Mouse (Mus musculus) midbrain, postnatal 0 days (tissue): Measurements from ENCODE around the gene Padi6. TPM values are rescaled to one million over a fixed set of nuclear protein-coding genes. Genes with fewer than 3 reads are reported as not detected.

ENCODE experiments used
- ATAC-seq: fragments of 200-750 bp; cut with Nextera tagmentation; 2 replicates; pipeline ENCODE4 v1.8.0; 2017; ENCODE audit warnings: moderate number of reproducible peaks, mild to moderate bottlenecking, moderate TSS enrichment, moderate library complexity; ENCODE audit not compliant: low FRiP score
- DNase-seq: peaks from one replicate; pipeline ENCODE4 v3.0.0-alpha.2; 2015; ENCODE audit warnings: low spot score
- H3K27ac ChIP-seq: fragments of 300-500 bp; sonication (generic); 2 replicates; pipeline ENCODE4 v1.5.1; 2014; ENCODE audit warnings: low read depth, mild to moderate bottlenecking, low read length, mixed read lengths
- H3K27me3 ChIP-seq: fragments of 300-500 bp; sonication (generic); 2 replicates; pipeline ENCODE4 v1.6.1; 2014; ENCODE audit warnings: low read length, control low read depth, mixed read lengths; ENCODE audit not compliant: insufficient read depth
- H3K36me3 ChIP-seq: fragments of 300-500 bp; sonication (generic); 2 replicates; pipeline ENCODE4 v1.6.1; 2014; ENCODE audit warnings: low read length, control low read depth, mixed read lengths; ENCODE audit not compliant: insufficient read depth
- H3K4me1 ChIP-seq: fragments of 300-500 bp; sonication (generic); 2 replicates; pipeline ENCODE4 v1.6.1; 2014; ENCODE audit warnings: mild to moderate bottlenecking, control low read depth, antibody characterized with exemption, low read length, mixed read lengths; ENCODE audit not compliant: insufficient read depth
- H3K4me2 ChIP-seq: fragments of 300-500 bp; sonication (generic); 2 replicates; pipeline ENCODE4 v1.6.1; 2014; ENCODE audit warnings: low read depth, mild to moderate bottlenecking, low read length, mixed read lengths; ENCODE audit not compliant: poor library complexity, severe bottlenecking
- H3K4me3 ChIP-seq: fragments of 300-500 bp; sonication (generic); 2 replicates; pipeline ENCODE4 v1.5.1; 2014; ENCODE audit warnings: low read depth, mild to moderate bottlenecking, low read length, moderate library complexity
- H3K9ac ChIP-seq: fragments of 300-500 bp; sonication (generic); replicated peaks from 2 replicates; pipeline ENCODE4 v1.6.1; 2014; ENCODE audit warnings: mild to moderate bottlenecking, low read length, moderate library complexity, mixed read lengths; ENCODE audit not compliant: poor library complexity, severe bottlenecking
- H3K9me3 ChIP-seq: fragments of 300-500 bp; sonication (generic); 2 replicates; pipeline ENCODE4 v1.6.1; 2016; ENCODE audit warnings: low read length, control low read depth
- CTCF ChIP-seq: IDR thresholded peaks from 2 replicates; pipeline ENCODE4 v1.5.1; 2016; ENCODE audit warnings: antibody characterized with exemption, mild to moderate bottlenecking
- WGBS: fragments of 180-500 bp; shearing (Covaris S2); extraction: QIAGEN DNeasy Blood & Tissue Kit; methylation state at CpG from one replicate; pipeline ENCODE4 v1.1.7; 2014; 5-methylcytosine and 5-hydroxymethylcytosine counted together
- polyA plus RNA-seq: library from polyadenylated mRNA; unstranded; fragments of >200 nt; fragmentation: Nextera tagmentation; extraction: Ambion mirVana; gene quantifications from 2 replicates; pipeline ENCODE4 v1.2.1, GENCODE M21; 2015
- total RNA-seq: library from RNA; depleted of rRNA; stranded (reverse); fragments of >200 nt; gene quantifications from 2 replicates; pipeline ENCODE4 v1.2.3, GENCODE M21; 2014

Padi6 gene
- total and polyA plus RNA-seq, 2 experiments from 2014 or later, result 0.10 TPM; not detected in 1

DNA sequence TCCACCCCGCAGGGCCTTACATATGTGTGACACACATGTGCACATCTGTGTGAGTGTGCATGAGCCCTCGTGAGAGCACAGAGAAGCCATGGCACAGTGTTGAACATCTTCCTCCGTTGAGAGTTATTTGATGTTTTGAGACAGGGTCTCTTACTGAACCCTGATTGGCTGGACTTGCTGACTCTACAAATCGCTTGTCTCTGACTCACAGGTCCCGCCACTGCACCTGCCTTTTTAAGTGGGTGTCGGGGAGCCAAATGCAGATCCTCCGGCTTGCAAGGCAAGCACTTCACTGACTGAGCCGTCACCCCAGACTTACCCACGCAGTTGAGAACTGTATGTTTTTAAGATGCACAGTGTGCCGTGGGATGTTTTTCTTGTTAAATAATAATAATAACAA lies 33.4 kb upstream of the Padi6 start:
- H3K9me3 ChIP-seq, result no peaks in the 10 kb centered on the region
- DNase-seq, result no peak
- no peak overlapping the region for H3K27ac ChIP-seq
- TF ChIP-seq CTCF, result no peak
- H3K36me3 ChIP-seq, result no peaks in the 10 kb centered on the region
- no peak for ATAC-seq
- H3K4me2 ChIP-seq, result no peak overlapping the region
- H3K27me3 ChIP-seq, result no peaks in the 10 kb centered on the region
- no peak overlapping the region for H3K9ac ChIP-seq
- no peak overlapping the region for H3K4me3 ChIP-seq
- WGBS, result 88% methylated on average over 10 of the region's 10 CpGs
- H3K4me1 ChIP-seq, result no peaks in the 10 kb centered on the region

- WGBS, result 92% methylated on average over 9 of the region's 9 CpGs
- H3K9ac ChIP-seq, result no peak overlapping the region
- no peak overlapping the region for H3K4me2 ChIP-seq
- no peaks in the 10 kb centered on the region for H3K36me3 ChIP-seq
- H3K9me3 ChIP-seq, result no peaks in the 10 kb centered on the region
- H3K27ac ChIP-seq, result no peak overlapping the region
- ATAC-seq, result no peak
- no peak overlapping the region for H3K4me3 ChIP-seq
- no peak for TF ChIP-seq CTCF
- H3K4me1 ChIP-seq, result no peaks in the 10 kb centered on the region
- DNase-seq, result no peak
- no peaks in the 10 kb centered on the region for H3K27me3 ChIP-seq
Observed at GRCm38 (mm10) chr4:140774893-140775292, 32.5 kb upstream of the Padi6 start.

DNA sequence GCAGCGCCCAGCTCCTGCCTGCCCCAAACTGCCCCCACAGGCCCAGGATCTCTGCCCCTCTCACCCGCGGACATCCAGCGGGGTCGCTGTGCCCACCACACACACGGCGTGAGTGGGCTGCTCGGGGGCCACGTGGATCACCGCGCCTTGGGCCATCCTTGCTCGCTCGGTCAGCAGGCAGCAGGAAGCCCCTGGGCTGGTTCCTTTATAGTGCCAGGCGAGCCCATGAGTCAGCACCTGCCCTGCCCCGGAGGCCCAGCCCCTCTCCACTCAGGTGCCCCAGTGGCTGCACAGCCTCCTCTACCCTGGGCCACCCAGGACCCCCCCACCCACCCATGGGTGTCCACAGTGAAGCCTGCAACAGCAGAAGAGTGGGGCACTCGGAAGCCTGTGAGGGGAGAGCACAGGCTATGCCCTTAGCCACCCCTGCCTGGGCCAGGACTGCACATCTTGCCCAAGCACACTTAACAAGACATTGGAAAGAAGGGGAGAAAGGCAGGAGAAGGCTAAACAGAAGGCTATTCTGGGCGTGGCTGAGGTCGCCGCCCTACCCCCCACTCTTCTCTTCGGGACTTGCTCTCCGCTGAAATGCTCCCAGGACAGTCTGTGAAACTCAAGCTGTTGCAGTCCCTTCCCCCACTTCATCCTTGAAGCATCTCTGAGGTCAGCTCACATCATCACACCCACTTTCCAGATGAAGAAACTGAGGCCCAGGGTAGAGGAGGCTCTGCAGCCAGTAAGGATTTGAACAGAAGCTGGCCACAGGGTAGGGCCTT lies 31.8 kb upstream of the Padi6 start, which contains the start of gene Padi4:
Gene Padi4, minus strand, starts transcription at position 212 of the 776 bp plus-strand sequence.
- H3K4me2 ChIP-seq, result no peak within 1 kb of the TSS
- H3K9me3 ChIP-seq, result no peaks in the 10 kb centered on the region
- H3K36me3 ChIP-seq, result no peaks in the 10 kb centered on the region
- no peak within 1 kb of the TSS for H3K9ac ChIP-seq
- ATAC-seq (no peak), DNase-seq (no peak)
- no peak within 1 kb of the TSS for H3K27ac ChIP-seq
- 85% methylated on average over 21 of the region's 21 CpGs for WGBS
- no peak within 1 kb of the TSS for H3K4me3 ChIP-seq
- no peaks in the 10 kb centered on the region for H3K4me1 ChIP-seq
- TF ChIP-seq CTCF, result no peak
- H3K27me3 ChIP-seq, result no peaks in the 10 kb centered on the region

DNA sequence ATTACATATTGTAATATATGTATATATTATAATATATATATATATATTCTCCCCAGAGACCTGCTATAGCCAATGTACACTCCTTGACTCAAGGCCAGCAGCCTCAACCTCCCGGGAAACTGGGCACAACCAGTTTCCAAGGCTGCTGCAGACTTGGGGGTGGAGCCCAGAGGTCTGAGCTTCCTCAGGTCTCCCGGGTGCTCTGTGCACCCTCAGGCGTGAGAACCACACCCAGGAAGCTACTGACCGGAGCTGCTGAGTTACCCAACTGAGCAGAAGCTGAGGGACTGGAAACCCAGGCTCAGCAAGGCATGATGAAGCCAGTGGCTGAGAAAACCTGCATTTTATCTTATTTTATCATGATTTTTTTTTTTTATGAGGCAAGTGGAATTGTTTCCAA lies 28.6 kb upstream of the Padi6 start:
- WGBS, result 53% methylated on average over 4 of the region's 4 CpGs

GRCm38 (mm10) chr4:140770433-140770832 lies 28.0 kb upstream of the Padi6 start:
- H3K4me3 ChIP-seq, result no peak overlapping the region
- no peak for DNase-seq

More for the DNA sequence above, 28.6 kb upstream of the Padi6 start:
- Histone ChIP-seq H3K27ac (no peak overlapping the region), H3K9ac (no peak overlapping the region), H3K36me3 (no peaks in the 10 kb centered on the region), H3K27me3 (no peaks in the 10 kb centered on the region), H3K4me2 (no peak overlapping the region), H3K4me1 (no peaks in the 10 kb centered on the region), H3K9me3 (no peaks in the 10 kb centered on the region), H3K4me3 (no peak overlapping the region)
- no peak for TF ChIP-seq CTCF
- DNase-seq (no peak), ATAC-seq (no peak)

GRCm38 (mm10) chr4:140768973-140769372 lies 26.5 kb upstream of the Padi6 start:
- no peaks in the 10 kb centered on the region for H3K4me1 ChIP-seq
- no peaks in the 10 kb centered on the region for H3K36me3 ChIP-seq
- TF ChIP-seq CTCF, result no peak
- no peaks in the 10 kb centered on the region for H3K27me3 ChIP-seq
- H3K4me3 ChIP-seq, result no peak overlapping the region
- no peaks in the 10 kb centered on the region for H3K9me3 ChIP-seq
- H3K9ac ChIP-seq, result no peak overlapping the region
- no peak overlapping the region for H3K4me2 ChIP-seq
- WGBS, result 87% methylated on average over 5 of the region's 5 CpGs
- ATAC-seq (no peak), DNase-seq (no peak)
- H3K27ac ChIP-seq, result no peak overlapping the region

More at GRCm38 (mm10) chr4:140770433-140770832, 28.0 kb upstream of the Padi6 start:
- Histone ChIP-seq H3K27me3 (no peaks in the 10 kb centered on the region), H3K9ac (no peak overlapping the region), H3K36me3 (no peaks in the 10 kb centered on the region), H3K9me3 (no peaks in the 10 kb centered on the region), H3K4me2 (0 out of 2 replicates have a peak overlapping the region, but pooled peaks have one; percentile 26), H3K4me1 (no peaks in the 10 kb centered on the region), H3K27ac (no peak overlapping the region)
- no peak for TF ChIP-seq CTCF
- no peak for ATAC-seq
- 15% methylated on average over 13 of the region's 13 CpGs for WGBS
